Comparison of ENCODE assay signal across 8 mouse cellular contexts in the genomic region with DNA sequence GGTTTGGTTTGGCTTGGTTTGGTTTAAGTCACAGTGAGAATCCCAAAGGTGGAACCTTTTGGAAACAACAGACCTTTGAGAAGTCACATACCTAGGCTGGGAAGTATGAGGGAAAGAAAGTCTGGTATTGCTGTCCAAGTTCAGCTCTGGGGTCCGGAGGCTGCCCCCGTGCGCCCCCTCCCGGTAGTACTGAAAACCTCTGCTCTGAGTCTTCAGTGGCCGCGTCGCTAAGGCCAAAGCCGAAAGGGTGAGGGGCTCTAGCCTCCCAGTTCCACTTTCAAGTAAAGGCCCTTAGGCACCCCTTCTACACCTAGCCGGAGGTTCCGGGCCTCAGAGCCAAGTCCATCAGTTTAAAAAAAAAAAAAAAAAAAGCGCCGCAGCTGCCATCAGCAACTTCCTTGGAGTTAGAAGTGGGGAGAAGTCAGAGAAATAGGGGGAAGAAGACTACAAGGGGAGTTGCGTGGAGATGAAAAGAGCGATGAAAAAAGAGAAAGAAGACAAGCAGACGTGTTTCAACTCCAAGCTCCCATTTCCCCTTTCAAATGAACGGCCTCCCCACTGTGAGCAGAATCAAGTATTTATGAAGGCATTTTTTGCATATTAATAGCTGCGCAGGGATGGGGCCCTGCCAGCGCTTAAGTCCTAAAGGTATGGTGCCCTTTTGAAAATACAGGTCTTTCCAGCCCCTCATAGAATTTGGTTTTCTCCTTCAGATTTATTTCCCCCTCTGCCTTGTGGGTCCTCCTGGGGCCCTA.
DNase-seq lines count a peak whose midpoint lies in the region; ATAC-seq and TF ChIP-seq lines count a peak whose summit lies in the region.

No protein-coding gene starts in this region.

- no peak for TF ChIP-seq POLR2A in lung, adult 2 months (IDR thresholded peaks at IDR 0.05; ENCODE audit: borderline replicate concordance, extremely low read depth, low read depth, low read length)

- peak overlapping the region; percentile 49 for H3K4me2 ChIP-seq in embryonic facial prominence, embryonic 15.5 days (replicated peaks)
- H3K4me2 ChIP-seq in heart, embryonic 15.5 days, result peak overlapping the region; percentile 57
- peak overlapping the region; percentile 36; the same call in 1 of the 2 replicates for H3K4me2 ChIP-seq in neural tube, embryonic 14.5 days (ENCODE audit: low read depth, low read length)

- peak; percentile 55 for TF ChIP-seq CTCF in C2C12 (IDR thresholded peaks at IDR 0.05; ENCODE audit: control insufficient read depth, insufficient read depth, insufficient read length)
- TF ChIP-seq CTCF in lung, adult 2 months (IDR thresholded peaks at IDR 0.05; ENCODE audit: insufficient read depth, low read length), result peak; percentile 62

- no peaks in the 10 kb centered on the region for H3K9me3 ChIP-seq in embryonic facial prominence, embryonic 15.5 days (replicated peaks)
- H3K9me3 ChIP-seq in heart, embryonic 15.5 days (replicated peaks), result no peaks in the 10 kb centered on the region
- no peaks in the 10 kb centered on the region for H3K9me3 ChIP-seq in neural tube, embryonic 14.5 days (ENCODE audit: control insufficient read depth, low read length)

- no peaks in the 10 kb centered on the region for H3K79me3 ChIP-seq in C2C12 (ENCODE audit: low read depth)

- H3K4me1 ChIP-seq in embryonic facial prominence, embryonic 15.5 days, result peaks cover 4% of the 10 kb centered on the region; the same call in 1 of the 2 replicates
- peaks cover 9% of the 10 kb centered on the region for H3K4me1 ChIP-seq in heart, embryonic 15.5 days (replicated peaks)
- H3K4me1 ChIP-seq in lung, adult 2 months (ENCODE audit: control insufficient read depth, insufficient read depth, low read length), result 0 out of 2 replicates have a peak, but pooled peaks cover under 1% of the 10 kb centered on the region
- H3K4me1 ChIP-seq in neural tube, embryonic 14.5 days (ENCODE audit: control insufficient read depth, insufficient read depth, low read length), result peaks cover 7% of the 10 kb centered on the region; the same call in 1 of the 2 replicates

- peak; percentile 38 for DNase-seq in adrenal gland, postnatal 4 days (ENCODE audit: low spot score in 2 of 2)
- peak; percentile 86 for DNase-seq in kidney, postnatal 10 days
- peak; percentile 74 for DNase-seq in lung, adult 2 months
- DNase-seq in thymus, adult 18-20 months, result peak; percentile 24 to 26

- no peak overlapping the region for H3K9ac ChIP-seq in embryonic facial prominence, embryonic 15.5 days
- H3K9ac ChIP-seq in heart, embryonic 15.5 days, result no peak overlapping the region
- H3K9ac ChIP-seq in neural tube, embryonic 14.5 days (replicated peaks; ENCODE audit: low read depth, low read length), result no peak overlapping the region

- H3K36me3 ChIP-seq in C2C12 (ENCODE audit: control insufficient read depth, insufficient read depth), result no peaks in the 10 kb centered on the region
- H3K36me3 ChIP-seq in embryonic facial prominence, embryonic 15.5 days, result no peaks in the 10 kb centered on the region
- H3K36me3 ChIP-seq in heart, embryonic 15.5 days, result no peaks in the 10 kb centered on the region
- no peaks in the 10 kb centered on the region for H3K36me3 ChIP-seq in neural tube, embryonic 14.5 days (ENCODE audit: control insufficient read depth, insufficient read depth, low read length)

- no peak for ATAC-seq in embryonic facial prominence, embryonic 15.5 days (ENCODE audit: insufficient number of reproducible peaks, low FRiP score, low TSS enrichment, low read depth)
- ATAC-seq in heart, embryonic 15.5 days (replicated peaks; ENCODE audit: insufficient number of reproducible peaks, insufficient read depth, low FRiP score, low read depth), result no peak
- peak; percentile 57; the same call in 1 of the 2 replicates for ATAC-seq in neural tube, embryonic 14.5 days (ENCODE audit: low read depth)

- no peak overlapping the region for H3K4me3 ChIP-seq in C2C12 (ENCODE audit: insufficient read depth, poor library complexity, severe bottlenecking)
- peak overlapping the region; percentile 27 for H3K4me3 ChIP-seq in embryonic facial prominence, embryonic 15.5 days (replicated peaks)
- peak overlapping the region; percentile 28; the same call in 1 of the 2 replicates for H3K4me3 ChIP-seq in heart, embryonic 15.5 days
- H3K4me3 ChIP-seq in lung, adult 2 months (replicated peaks; ENCODE audit: extremely low read depth, low read depth, low read length), result no peak overlapping the region
- no peak overlapping the region for H3K4me3 ChIP-seq in neural tube, embryonic 14.5 days (ENCODE audit: low read depth, low read length)

- H3K27me3 ChIP-seq in C2C12 (ENCODE audit: control insufficient read depth, insufficient read depth, insufficient read length), result no peaks in the 10 kb centered on the region
- no peaks in the 10 kb centered on the region for H3K27me3 ChIP-seq in embryonic facial prominence, embryonic 15.5 days
- peaks cover 19% of the 10 kb centered on the region for H3K27me3 ChIP-seq in heart, embryonic 15.5 days
- no peaks in the 10 kb centered on the region for H3K27me3 ChIP-seq in neural tube, embryonic 14.5 days (ENCODE audit: control insufficient read depth, insufficient read depth, low read length)

- H3K79me2 ChIP-seq in C2C12 (ENCODE audit: control insufficient read depth, insufficient read depth), result no peaks in the 10 kb centered on the region

- H3K27ac ChIP-seq in embryonic facial prominence, embryonic 15.5 days (replicated peaks), result no peak overlapping the region
- H3K27ac ChIP-seq in heart, embryonic 15.5 days, result no peak overlapping the region
- H3K27ac ChIP-seq in neural tube, embryonic 14.5 days (ENCODE audit: low read depth, low read length), result no peak overlapping the region

- 8% methylated on average over 18 of the region's 18 CpGs for WGBS in embryonic facial prominence, embryonic 15.5 days
- 14% methylated on average over 17 of the region's 18 CpGs for WGBS in heart, embryonic 15.5 days
- WGBS in lung, adult 2 months, result 21% methylated on average over 18 of the region's 18 CpGs
- WGBS in neural tube, embryonic 14.5 days, result 5% methylated on average over 18 of the region's 18 CpGs

- H3ac ChIP-seq in C2C12 (ENCODE audit: control insufficient read depth, insufficient read length, low read depth), result no peak overlapping the region

TF ChIP-seq in C2C12, 6 proteins besides CTCF, POLR2A, EP300 and RAD21:
- TF ChIP-seq FOSL1 (IDR thresholded peaks at IDR 0.05; ENCODE audit: insufficient read depth, low read length, poor library complexity, severe bottlenecking) (no peak), MAX (IDR thresholded peaks at IDR 0.05) (no peak), MYOG (IDR thresholded peaks at IDR 0.05; ENCODE audit: control insufficient read depth, extremely low read depth, insufficient read length) (no peak), CEBPB (IDR thresholded peaks at IDR 0.05; ENCODE audit: low read depth) (no peak), USF1 (IDR thresholded peaks at IDR 0.05; ENCODE audit: low read depth) (no peak), MYOD1 (IDR thresholded peaks at IDR 0.05; ENCODE audit: control insufficient read depth, insufficient read length, low read depth) (no peak)

Comparison
In these comparisons a context has a peak if more than half of its experiments do, and no peak if none do; other contexts are left out.
1. H3K4me3 ChIP-seq: peak in embryonic facial prominence, embryonic 15.5 days (single experiment) and heart, embryonic 15.5 days (single experiment); none in C2C12 (single experiment), lung, adult 2 months (single experiment) and neural tube, embryonic 14.5 days (single experiment).
2. DNase-seq: peak in every context shown above with its lines; median percentile 86 in kidney, postnatal 10 days; 74 in lung, adult 2 months; 38 in adrenal gland, postnatal 4 days; 25 in thymus, adult 18-20 months.
3. Peak in every context shown above with its lines, with median percentiles within 50 percentile points of each other: H3K4me2 ChIP-seq.